Mouse (Mus musculus): Measurements from ENCODE around the gene Abl2.

The Abl2 gene

GRCm38 (mm10) chr1:156642813-156643212, 84.2 kb downstream of the Abl2 start:
- peak; percentile 16; the same call in 1 of the 2 replicates for TF ChIP-seq GATA4 (IDR thresholded peaks at IDR 0.05; ENCODE audit: insufficient replicate concordance, low read length)

GRCm38 (mm10) chr1:156644061-156644460, 85.5 kb downstream of the Abl2 start:
- TF ChIP-seq GATA4 (IDR thresholded peaks at IDR 0.05; ENCODE audit: insufficient replicate concordance, low read length), result no peak

GRCm38 (mm10) chr1:156644780-156645523, 86.4 kb downstream of the Abl2 start:
- no peak for TF ChIP-seq GATA4 (IDR thresholded peaks at IDR 0.05; ENCODE audit: insufficient replicate concordance, low read length)

- TF ChIP-seq GATA4 (IDR thresholded peaks at IDR 0.05; ENCODE audit: insufficient replicate concordance, low read length), result no peak
Observed at GRCm38 (mm10) chr1:156645971-156646370, 87.4 kb downstream of the Abl2 start.

- no peak for TF ChIP-seq GATA4 (IDR thresholded peaks at IDR 0.05; ENCODE audit: insufficient replicate concordance, low read length)
Observed at GRCm38 (mm10) chr1:156648705-156649104, 90.1 kb downstream of the Abl2 start.

- no peak for TF ChIP-seq GATA4 (IDR thresholded peaks at IDR 0.05; ENCODE audit: insufficient replicate concordance, low read length)
Observed at GRCm38 (mm10) chr1:156650631-156651030, 92.0 kb downstream of the Abl2 start.

GRCm38 (mm10) chr1:156652189-156652822, 93.7 kb downstream of the Abl2 start:
- TF ChIP-seq GATA4 (IDR thresholded peaks at IDR 0.05; ENCODE audit: insufficient replicate concordance, low read length), result no peak

- TF ChIP-seq GATA4 (IDR thresholded peaks at IDR 0.05; ENCODE audit: insufficient replicate concordance, low read length), result no peak
Observed at GRCm38 (mm10) chr1:156654735-156655530, 96.3 kb downstream of the Abl2 start.

GRCm38 (mm10) chr1:156657523-156657922, 98.9 kb downstream of the Abl2 start:
- TF ChIP-seq GATA4 (IDR thresholded peaks at IDR 0.05; ENCODE audit: insufficient replicate concordance, low read length), result peak; percentile 39; the same call in 1 of the 2 replicates

GRCm38 (mm10) chr1:156658676-156659075, 100.1 kb downstream of the Abl2 start:
- TF ChIP-seq GATA4 (IDR thresholded peaks at IDR 0.05; ENCODE audit: insufficient replicate concordance, low read length), result peak; percentile 91; the same call in 1 of the 2 replicates

- peak; percentile 72; the same call in 1 of the 2 replicates for TF ChIP-seq GATA4 (IDR thresholded peaks at IDR 0.05; ENCODE audit: insufficient replicate concordance, low read length)
Observed at GRCm38 (mm10) chr1:156659906-156660659, 101.5 kb downstream of the Abl2 start.

- TF ChIP-seq GATA4 (IDR thresholded peaks at IDR 0.05; ENCODE audit: insufficient replicate concordance, low read length), result no peak
Observed at GRCm38 (mm10) chr1:156665777-156666176, 107.2 kb downstream of the Abl2 start.

GRCm38 (mm10) chr1:156667141-156667926, 108.7 kb downstream of the Abl2 start:
- TF ChIP-seq GATA4 (IDR thresholded peaks at IDR 0.05; ENCODE audit: insufficient replicate concordance, low read length), result no peak

- no peak for TF ChIP-seq GATA4 (IDR thresholded peaks at IDR 0.05; ENCODE audit: insufficient replicate concordance, low read length)
Observed at GRCm38 (mm10) chr1:156668602-156669001, 110.0 kb downstream of the Abl2 start.
